Mouse (Mus musculus): ENCODE results near the gene Bloc1s4.

The Bloc1s4 gene

DNA sequence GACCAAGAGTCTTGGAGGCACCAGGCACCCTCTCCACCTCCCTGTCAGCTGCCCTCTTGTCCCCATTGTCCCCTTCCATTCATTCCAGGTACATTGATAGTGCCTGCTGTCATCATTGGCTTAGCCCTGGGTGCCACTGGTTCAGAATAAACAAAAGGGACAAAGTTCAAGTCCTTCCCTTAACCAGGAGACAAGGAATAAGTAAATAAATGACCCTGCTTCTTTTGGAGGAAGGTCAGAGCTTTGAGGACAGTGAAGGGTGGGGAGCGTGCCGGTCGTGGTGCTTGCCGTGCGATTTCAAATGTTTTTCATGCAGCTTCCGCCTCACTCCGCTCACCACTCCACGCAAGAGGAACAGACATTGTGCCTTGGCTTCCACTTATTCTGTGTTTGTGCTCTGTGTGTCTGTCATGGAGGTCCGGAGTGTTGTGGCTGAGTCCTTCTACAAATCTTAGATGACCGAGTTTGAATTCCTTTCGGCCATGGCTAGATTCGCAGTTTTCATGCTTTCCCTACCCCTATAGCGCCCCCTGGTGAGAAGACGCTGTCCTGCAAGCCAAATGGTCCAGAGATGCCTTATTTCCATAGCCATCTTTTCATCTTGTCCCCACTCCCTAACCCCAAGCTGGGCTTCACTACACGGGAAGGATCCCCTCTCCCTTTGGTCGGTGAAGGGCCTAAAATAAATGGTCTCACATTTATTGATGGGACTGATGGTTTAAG, 6.2 kb downstream of the Bloc1s4 start:
- peak; percentile 57 for DNase-seq (ENCODE audit: low read depth, low spot score)

DNA sequence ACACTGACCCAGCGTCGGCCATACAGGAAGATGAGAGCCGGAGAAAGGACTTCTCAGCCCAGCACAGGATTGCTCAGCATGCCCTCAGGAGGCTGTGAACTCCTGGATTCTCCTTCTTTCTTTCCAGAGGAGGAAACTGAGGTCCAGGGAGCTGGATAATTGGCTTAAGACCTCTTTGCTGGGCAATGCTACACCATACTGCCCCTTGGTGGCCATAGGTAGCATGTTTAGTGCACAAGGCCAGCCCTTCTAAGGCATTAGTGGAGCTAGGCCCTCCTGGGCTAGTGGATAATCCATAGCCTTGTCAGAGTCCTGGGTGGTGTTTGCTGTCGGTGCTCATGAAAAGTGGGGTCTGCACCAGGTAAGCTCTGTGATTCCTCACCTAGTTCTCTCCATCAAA, 8.6 kb downstream of the Bloc1s4 start:
- DNase-seq (ENCODE audit: low read depth, low spot score): peak; percentile 50

DNA sequence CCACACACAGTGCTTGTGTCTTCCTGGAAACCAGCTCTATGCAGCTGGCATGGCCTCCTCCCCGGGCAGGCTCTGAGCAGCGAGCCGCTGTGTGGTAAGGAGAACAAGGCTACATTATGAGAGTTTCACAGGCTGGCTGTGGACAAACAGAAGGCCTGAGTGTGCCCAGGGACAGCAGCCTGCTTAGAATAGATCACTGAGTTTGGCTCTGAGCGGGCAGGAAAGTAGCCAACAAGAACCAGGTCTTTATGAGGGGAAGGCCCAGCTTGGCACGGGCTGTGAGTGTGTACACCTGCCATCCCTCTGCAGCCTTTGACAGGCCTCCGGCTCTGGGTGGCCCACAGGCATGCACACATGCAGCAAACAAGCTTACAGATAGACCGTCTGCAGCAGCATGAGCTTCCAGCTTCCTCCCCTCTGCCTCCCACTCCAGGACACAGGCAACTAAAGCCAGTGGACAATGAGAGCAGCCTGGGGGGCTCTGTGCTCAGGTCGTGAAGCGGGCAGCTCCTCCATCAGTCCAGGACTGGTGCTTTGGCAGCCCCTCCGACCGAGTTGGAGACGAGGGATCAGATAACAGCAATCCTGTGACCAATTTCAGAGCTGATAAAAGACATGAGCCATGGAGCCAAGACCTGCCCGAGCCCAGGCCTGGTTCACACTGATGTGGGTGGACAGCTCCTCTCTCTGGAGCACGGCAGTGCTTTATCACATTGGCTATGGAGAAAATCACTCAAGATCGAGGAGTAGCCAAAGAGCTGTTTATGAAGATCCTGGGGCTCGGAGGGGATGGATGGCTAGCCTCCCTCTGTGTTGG, 9.4 kb downstream of the Bloc1s4 start:
- DNase-seq (ENCODE audit: low read depth, low spot score): peak; percentile 83

DNA sequence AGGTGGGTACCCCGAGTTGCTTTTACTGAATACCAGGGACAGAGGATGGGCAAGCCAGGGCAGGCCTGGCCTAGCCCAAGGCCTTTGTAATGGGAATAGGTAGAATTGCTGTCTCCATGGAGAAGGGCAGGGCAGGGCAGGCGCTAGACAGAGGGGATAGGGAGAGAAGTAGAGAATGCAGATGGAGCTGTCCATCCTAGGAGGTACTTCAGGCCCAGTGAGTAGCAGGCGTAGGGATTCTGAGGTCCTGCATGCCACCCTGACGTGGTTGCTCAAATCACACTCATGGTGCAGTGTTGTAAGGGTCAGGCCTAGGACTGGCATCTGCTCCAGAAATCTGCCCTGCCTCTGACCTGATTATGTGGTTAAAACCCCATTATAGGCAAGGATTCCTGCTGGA, 10.7 kb downstream of the Bloc1s4 start:
- DNase-seq (ENCODE audit: low read depth, low spot score): no peak

DNA sequence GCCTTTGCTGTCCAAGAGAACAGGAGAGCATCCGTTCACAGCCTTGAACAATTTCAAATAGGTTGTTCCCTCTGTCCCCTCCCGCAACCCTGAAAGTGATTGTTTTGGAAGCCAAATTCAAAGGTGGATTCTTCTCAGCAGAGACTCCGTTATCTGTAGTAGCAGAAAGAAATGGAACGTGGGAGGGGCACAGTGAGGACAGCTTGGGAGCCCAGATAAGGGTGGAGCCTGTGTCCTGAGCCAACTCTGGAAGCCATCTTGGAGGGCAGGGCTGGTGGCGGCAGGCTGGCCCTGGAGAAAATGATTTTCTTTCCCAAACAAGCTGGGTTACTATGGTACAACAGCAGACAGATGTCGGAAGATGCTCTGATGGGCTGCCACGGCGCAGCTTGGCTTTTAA, 12.4 kb downstream of the Bloc1s4 start:
- DNase-seq (ENCODE audit: low read depth, low spot score): no peak

DNA sequence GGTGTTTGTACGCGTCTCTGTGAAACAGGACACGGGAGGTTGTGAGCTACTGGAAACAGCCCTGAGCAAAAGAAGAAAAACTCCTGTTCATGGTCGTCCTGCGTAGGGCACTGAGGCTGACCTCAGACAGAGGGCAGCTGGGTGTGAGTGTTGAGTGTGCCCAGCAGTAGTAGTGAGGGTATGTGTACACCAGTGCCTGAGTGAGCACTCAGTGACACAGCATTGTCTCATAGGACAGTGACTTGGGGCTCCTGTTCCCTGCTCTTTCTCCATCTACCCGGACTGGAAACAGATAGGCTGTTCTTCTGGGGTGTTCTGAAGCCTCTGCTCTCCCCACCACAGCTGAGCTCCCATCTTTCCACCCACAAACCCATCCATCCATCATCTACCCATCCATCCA, 13.3 kb downstream of the Bloc1s4 start:
- DNase-seq (ENCODE audit: low read depth, low spot score): no peak

DNA sequence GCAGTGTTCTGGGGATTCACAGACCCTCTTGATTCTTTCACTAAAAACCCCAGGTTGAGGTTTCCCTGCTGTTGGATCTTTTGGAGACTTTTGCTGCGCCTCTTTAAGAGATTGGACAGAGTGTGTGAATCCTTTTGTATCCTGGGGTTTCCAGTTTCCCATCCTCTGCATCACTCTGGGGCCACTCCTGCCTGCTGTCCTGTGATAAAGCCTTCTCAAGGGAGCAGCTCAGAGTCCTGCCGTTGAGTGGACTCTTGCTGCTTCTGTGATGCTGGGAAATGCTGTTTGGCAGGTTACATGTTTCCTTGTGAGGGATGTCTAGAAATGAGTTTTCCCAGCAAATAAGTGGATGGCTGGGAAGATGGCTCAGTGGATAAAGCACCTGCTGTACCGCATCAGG, 15.0 kb downstream of the Bloc1s4 start:
- DNase-seq (ENCODE audit: low read depth, low spot score): no peak

DNA sequence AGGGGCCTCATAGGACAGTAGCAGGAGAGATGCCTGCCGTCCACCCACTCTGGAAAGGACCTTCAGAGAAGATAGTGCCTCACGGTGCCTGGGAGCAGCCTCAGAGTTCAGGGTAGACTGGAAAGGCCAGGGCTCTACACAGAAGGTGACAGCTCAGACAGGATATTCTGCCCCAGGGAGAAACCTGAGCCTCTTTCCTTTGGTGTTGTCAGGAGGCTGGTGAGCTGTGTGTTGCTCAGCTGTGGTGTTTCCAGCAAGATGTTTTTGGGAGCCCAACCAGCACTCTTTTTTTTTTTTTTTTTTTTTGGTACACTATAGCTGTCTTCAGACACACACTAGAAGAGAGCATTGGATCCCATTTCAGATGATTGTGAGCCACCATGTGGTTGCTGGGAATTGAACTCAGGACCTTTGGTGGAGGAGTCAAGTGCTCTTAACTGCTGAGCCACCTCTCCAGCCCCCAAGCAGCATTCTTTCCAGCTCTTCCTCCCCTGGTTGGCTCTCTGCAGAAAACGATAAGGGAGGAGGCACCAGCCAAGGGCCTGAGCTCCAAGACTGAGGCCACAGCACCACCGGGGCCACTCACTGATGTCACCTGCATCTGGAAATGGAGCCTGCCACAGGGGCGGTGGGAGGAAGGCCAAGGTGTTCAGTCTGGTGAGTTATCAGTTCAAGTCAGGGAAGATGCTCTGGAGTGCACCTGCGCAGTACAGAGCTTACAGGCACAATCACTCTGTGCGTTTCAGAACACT, 16.4 kb downstream of the Bloc1s4 start:
- no peak for DNase-seq (ENCODE audit: low read depth, low spot score)

DNA sequence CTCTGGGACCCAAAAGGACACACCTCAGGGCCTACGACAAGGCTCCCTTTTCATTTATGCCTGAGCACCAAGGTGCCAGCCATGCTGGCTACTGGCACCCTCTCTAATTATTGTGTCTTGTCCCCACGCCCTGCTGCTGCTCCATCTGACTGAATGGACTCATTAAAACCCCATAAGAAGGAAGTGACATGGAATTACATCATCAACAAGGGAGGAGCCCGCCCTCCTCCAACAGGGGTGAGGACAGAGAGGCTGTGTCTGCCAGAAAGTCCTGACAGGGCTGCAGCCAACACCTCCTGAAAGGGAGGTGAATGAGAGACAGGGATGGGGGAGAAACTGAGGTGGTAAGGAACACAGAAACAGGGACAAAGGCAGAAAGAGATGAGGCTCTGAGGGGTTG, 17.8 kb downstream of the Bloc1s4 start:
- no peak for DNase-seq (ENCODE audit: low read depth, low spot score)

DNA sequence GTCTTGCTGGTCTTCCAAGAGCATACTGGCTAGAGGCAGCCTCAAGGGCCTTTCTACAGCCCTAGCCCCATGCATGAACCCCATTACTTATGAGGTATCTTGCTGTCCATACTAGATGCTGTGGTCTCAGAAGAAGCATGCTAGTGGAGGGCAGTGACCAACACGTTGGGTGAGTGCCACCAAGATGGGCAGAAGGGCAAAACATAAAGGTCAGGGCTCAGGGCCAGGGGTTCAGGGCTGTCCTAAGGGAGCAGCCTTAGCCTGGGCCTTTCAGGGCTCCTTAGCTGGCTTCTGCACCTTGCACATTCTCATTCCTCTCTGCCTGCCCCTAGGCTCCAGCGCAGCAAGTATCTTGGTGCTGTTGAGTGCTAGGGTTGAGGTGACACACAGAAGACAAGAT, 18.5 kb downstream of the Bloc1s4 start:
- DNase-seq (ENCODE audit: low read depth, low spot score): no peak

DNA sequence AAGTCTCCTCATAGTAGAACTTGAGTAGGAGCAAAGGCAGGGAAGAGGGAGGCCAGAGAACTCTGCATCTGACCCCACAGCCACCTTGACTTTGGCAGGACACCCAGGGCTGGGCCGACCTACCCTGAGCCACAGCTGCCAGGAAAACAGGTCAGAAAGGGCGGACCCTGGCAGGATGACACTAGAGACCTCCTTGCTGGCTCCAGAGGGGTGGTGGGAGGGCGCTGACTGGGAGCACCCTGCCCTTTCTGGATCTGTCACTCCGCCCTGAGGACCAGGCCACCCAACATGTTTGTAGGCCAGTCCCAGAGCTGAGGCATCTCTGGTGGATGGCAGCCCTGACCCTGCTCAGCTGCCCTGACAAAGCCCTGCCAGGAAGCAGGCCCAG, 19.4 kb downstream of the Bloc1s4 start:
- peak; percentile 52 for DNase-seq (ENCODE audit: low read depth, low spot score)

DNA sequence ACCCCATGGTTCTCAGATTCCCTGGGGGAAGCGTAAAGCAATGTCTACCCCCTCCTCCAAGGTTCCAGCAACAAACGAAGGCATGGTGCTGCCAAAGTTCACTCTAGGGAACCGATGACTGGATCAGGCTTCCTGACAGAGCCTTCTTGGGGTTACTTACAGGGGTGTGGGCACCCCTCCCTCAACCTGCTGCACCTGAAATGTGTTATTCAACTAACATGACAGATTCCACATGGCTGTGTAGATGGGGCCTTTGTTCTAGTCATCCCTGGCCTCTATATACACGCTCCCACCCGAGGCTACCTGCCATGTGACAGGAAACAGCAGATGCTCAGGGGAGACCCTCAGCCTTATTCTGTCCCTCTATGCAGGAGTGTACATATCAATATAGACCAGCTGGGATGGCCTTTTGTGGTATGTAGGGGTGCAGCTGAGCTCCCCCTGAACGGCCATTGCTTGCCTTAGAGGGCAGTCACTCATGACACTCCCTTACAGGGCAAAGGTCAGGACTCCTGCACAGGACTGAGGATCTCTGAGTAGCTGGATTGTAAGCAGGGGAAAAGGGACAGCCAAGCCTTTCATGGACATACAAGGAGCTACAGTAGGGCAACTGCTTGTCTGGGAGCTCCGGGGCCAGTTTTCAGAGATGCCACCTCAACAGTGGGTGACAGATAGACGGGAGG, 19.9 kb downstream of the Bloc1s4 start:
- DNase-seq (ENCODE audit: low read depth, low spot score): no peak

DNA sequence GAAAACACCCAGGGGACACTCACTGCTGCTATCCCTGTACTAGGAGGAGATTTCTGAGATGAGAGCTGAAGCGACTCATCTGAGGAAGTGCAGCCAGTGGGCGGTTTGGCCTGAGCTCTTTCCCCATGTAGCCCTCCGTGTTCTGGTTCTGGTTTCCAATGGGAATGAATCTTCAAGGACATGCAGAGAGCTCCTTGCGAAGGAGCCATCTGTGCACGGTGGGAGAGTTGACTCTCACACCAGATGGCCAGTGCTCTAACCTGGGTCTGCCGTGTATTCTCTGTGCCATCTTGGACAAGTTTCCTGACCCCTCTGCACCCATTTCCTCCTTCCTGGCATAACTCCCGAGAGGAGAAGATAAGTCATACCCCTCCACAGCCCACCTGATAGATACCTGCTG, 20.7 kb downstream of the Bloc1s4 start:
- no peak for DNase-seq (ENCODE audit: low read depth, low spot score)

DNA sequence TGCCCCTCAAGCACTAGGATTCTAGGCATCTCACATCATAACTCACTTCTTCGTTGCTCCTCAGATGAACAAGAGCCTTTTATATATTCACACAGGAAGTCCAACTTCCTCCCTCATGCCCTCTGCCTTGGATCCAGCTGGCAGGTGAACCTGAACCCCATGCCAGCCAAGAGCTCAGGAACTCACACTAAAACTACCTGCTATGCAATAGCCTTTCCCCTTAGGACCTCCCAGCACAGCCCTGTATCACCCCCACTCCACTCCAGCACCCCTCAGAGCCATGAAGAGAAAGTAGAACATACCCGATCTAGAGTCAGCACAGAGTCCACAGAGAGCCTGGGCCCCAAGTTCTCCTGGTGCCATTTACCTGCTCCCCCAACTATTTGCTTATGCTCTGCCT, 21.3 kb downstream of the Bloc1s4 start:
- no peak for DNase-seq (ENCODE audit: low read depth, low spot score)

DNA sequence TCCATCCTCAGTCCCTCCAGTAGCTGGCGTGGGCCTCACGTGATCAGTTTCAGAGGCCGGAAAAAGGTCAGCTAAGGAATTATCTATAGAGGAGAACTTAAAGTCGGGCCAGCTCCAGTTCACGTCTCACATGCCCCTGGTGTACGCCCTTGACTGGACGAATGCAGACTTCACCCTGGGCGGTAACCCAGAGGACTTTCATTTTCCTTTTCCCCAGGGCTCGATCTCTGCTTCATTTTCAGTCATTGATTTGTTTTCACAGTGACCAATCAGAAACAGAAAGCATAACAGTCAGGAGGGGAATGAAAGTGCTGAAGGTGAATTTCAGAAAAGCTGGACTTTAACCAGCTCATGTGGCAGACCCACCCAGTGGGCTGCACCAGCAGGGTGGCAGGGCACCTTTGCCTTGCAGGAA, 22.1 kb downstream of the Bloc1s4 start:
- DNase-seq (ENCODE audit: low read depth, low spot score): no peak

DNA sequence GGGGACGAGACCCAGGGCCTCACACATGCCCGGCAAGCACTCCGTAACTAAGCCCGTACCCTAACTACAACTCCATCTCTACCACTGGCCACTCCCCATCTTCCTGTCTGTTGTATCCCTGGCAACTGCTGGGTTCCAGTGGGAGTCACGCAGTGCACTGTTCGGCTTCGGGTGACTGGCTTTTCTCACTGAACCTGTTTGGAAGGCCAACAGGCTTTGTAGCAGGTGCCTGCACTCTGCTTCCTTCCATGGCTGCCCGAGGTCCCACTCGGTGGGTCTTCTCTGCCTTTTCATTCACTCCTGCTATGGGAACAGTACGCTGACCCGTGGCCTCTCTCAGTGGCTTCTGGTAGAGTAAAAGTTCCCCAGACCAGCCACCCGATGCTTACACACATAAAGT, 22.6 kb downstream of the Bloc1s4 start:
- DNase-seq (ENCODE audit: low read depth, low spot score): no peak

DNA sequence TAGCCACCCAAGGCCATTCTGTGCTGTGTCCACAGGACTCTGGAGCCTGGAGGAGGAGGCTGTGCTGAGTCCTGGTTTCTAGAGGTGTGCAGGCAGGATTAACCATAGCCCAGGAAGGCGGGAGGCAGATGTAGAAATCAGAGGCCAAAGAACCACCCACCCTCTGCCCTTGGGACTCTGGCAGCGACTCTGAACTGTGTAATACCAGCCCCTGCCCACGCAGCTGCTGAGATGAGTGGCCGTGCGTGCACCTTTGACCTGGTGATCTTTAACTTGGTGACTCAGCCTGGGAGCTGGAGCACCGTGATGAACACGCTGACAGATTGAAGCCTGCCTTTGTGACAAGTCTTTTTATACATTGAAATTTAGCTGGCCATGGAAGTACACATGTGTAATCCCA, 24.2 kb downstream of the Bloc1s4 start:
- DNase-seq (ENCODE audit: low read depth, low spot score): peak; percentile 72

DNA sequence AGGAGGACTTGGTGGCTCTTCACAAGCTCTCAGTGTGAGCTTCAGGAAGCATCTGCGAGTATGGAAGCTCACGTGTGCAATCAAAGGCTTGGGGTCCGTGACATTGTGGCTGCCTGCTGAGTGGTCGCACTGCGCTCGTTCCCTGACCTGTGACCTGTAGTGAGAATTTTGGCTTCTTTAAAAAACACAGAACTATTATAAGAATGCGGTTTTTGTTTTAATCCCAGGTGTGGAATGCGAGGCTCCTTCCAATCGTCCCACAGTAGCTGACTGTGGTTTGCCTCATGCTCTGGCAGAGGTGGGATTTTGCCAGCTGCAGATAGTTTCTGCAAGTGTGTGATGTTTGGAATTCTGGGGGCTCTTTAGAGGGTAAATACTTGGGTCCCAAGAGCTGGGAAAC, 25.1 kb downstream of the Bloc1s4 start:
- no peak for DNase-seq (ENCODE audit: low read depth, low spot score)

DNA sequence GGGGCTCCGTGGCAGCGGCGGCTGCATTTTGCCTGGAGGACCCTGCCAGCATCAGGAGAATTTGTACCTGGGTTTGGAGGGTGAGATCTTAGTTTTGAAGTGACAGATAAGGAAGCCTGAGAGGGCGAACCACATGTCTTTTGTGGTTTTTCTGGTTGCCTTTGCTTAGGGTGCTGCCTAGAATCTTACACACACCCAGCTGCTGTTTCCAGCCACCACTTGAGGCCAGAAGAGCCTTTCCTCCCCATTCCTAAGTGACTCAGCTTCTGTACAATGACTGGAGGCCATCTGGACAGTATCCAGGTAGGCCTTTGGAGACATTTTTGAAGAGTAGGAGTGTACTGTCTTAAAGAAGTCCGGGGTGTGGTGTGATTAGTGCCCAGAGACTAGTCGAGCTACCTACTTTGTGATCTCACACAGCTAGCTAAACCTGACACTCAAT, 26.0 kb downstream of the Bloc1s4 start:
- DNase-seq (ENCODE audit: low read depth, low spot score): peak; percentile 63

DNA sequence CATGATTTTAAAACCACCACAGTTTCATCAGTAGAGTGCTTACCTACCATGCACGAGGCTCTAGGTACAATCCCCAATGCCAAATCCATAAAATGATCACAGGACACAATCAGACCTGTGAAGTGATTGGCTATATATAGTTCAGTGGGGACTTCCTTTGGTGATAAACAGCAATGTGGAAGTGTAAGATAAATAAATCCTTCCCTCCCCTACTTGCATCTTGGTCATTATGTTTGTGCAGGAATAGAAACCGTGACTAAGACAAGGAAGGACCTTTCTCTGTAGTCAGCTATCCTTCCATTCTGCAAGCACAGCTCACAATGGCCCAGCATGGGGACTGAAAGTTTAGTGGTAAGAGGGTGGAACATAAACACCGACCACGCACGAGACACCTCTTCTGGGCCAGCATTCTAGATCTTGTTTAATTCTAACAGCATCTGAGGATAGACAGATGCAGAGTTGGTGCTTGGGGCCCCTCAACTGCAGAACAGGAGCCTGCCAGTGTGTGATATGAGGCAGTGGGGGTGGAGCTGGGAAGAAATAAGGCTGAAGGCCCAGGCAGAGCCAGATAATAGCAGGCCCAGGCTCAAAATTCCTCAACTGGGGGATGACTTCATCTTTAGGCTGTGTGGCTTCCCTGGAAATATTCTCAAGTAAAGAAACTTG, 27.6 kb downstream of the Bloc1s4 start:
- DNase-seq (ENCODE audit: low read depth, low spot score): no peak

DNA sequence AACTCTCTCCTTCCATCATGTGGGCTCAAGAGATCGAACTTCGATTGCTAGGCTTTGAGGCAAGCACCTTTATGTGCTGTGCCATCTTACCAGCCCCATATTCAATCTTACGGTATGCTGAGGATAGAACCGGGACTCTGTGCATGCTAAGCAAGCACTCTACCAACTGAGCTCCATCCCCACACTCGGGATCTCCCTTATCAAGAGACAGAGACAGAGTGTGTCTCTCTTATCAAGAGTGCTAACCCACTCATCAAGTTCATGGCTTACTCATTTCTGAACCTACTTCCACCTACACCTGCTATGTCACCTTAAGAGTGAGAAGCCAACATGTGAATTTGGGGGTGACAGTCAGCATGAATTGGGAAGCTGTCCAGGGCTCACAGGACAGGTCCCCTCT, 28.2 kb downstream of the Bloc1s4 start:
- DNase-seq (ENCODE audit: low read depth, low spot score): no peak

Measured in skeletal muscle tissue, adult 2 months (tissue).